Mouse (Mus musculus) heart, adult 2 months (tissue): Measurements from ENCODE around the gene Olfm2. TPM values are rescaled to one million over a fixed set of nuclear protein-coding genes. Genes with fewer than 3 reads are reported as not detected.

ENCODE experiments used
- DNase-seq, 2 experiments: peaks; one replicate each; pipeline ENCODE4 v3.0.0; 2021
- H3K27ac ChIP-seq: fragments of 200-600 bp; 2 replicates; pipeline ENCODE4 v1.8.1; 2022
- H3K27me3 ChIP-seq: fragments of 200-500 bp; 2 replicates; pipeline ENCODE4 v1.6.1; 2012; ENCODE audit warnings: mild to moderate bottlenecking, low read length, inconsistent platforms, mixed read lengths; ENCODE audit not compliant: control insufficient read depth, insufficient read depth
- H3K36me3 ChIP-seq: fragments of 200-500 bp; 2 replicates; pipeline ENCODE4 v1.6.1; 2012; ENCODE audit warnings: low read length, inconsistent platforms; ENCODE audit not compliant: control insufficient read depth, insufficient read depth
- H3K4me1 ChIP-seq: fragments of 200-500 bp; 2 replicates; pipeline ENCODE4 v1.6.1; 2011; ENCODE audit warnings: low read length; ENCODE audit not compliant: control insufficient read depth, insufficient read depth
- H3K4me3 ChIP-seq: fragments of 200-600 bp; 2 replicates; pipeline ENCODE4 v1.8.1; 2022
- H3K79me2 ChIP-seq: fragments of 200-500 bp; replicated peaks from 2 replicates; pipeline ENCODE4 v1.6.1; 2012; ENCODE audit warnings: mild to moderate bottlenecking, inconsistent platforms, low read length, moderate library complexity, mixed read lengths; ENCODE audit not compliant: control insufficient read depth, insufficient read depth
- H3K9ac ChIP-seq: fragments of 200-500 bp; 2 replicates; pipeline ENCODE4 v1.6.1; 2012; ENCODE audit warnings: low read depth, mild to moderate bottlenecking, control low read depth, inconsistent platforms, low read length, mixed read lengths
- CTCF ChIP-seq: fragments of 200-600 bp; IDR thresholded peaks from 2 replicates; pipeline ENCODE4 v1.8.1; 2022; ENCODE audit warnings: antibody characterized with exemption, mild to moderate bottlenecking, moderate library complexity
- EP300 ChIP-seq: fragments of 200-500 bp; IDR thresholded peaks from 2 replicates; pipeline ENCODE4 v1.6.1; 2011; ENCODE audit warnings: low read depth, low read length, control low read depth; ENCODE audit not compliant: insufficient read depth
- POLR2A ChIP-seq: fragments of 200-500 bp; IDR thresholded peaks from 2 replicates; pipeline ENCODE4 v1.6.1; 2011; ENCODE audit warnings: mild to moderate bottlenecking, low read depth, low read length, control low read depth; ENCODE audit not compliant: insufficient read depth
- WGBS: fragments of 180-500 bp; shearing (Covaris S2); methylation state at CpG from one replicate; pipeline ENCODE4 v1.1.7; 2018; 5-methylcytosine and 5-hydroxymethylcytosine counted together
- intact Hi-C: fragments of 180-260 bp; cut with DNase I; formaldehyde crosslinking; loops from one replicate; pipeline ENCODE4 v1.15.1; 2025
- polyA plus RNA-seq: library from polyadenylated mRNA; depleted of rRNA; stranded (reverse); fragments of >200 nt; gene quantifications from 2 replicates; pipeline ENCODE4 v1.2.3, GENCODE M21; 2012; rRNA removed
- total RNA-seq, 2 experiments: library from RNA; stranded (reverse); gene quantifications; 2 replicates each; pipeline ENCODE4 v1.2.3; 2021

Gene Olfm2
- total and polyA plus RNA-seq, 3 experiments: 0.13 to 0.31 TPM; not detected in 1

DNA sequence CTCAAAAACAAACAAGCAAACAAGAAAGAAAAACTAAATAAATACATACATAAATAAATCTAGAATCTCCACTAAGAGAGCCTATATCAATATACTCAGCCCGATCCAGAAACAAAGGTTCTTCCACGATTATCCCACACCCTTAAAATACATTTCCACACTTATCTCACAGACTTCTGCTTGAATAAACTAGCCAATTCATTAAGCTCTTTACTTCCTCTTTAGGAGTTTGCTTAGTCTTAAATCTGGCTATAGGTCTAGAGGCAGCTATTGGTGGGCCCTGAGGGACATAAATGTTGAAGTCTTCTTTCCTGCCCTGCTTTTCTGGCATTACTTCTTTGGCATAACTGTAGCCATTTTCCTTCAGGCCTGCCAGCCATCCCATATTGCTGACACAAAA is 114.8 kb downstream of the Olfm2 start:
- DNase-seq: no peak
- H3K4me3 ChIP-seq: no peak overlapping the region
- H3K9ac ChIP-seq: no peak overlapping the region
- H3K36me3 ChIP-seq: no peaks in the 10 kb centered on the region
- TF ChIP-seq CTCF (no peak), POLR2A (no peak), EP300 (no peak)
- no peaks in the 10 kb centered on the region; the same call in 1 of the 2 replicates for H3K4me1 ChIP-seq
- H3K27me3 ChIP-seq: no peaks in the 10 kb centered on the region
- intact Hi-C loops: no loop called here
- no peaks in the 10 kb centered on the region; the same call in 1 of the 2 replicates for H3K79me2 ChIP-seq
- 85% methylated on average over 2 of the region's 2 CpGs for WGBS
- no peak overlapping the region for H3K27ac ChIP-seq

Other genes starting within 250 kb of the Olfm2 start
- 10 to 100 TPM; 23.3 to 23.8 TPM for gene Zfp266, start 224.9 kb downstream of the Olfm2 start, total RNA-seq
- gene Zfp266, start 224.9 kb downstream of the Olfm2 start, polyA plus RNA-seq: 6.0 and 10.6 TPM in 2 replicates
- 1 to 10 TPM; 4.7 to 5.1 TPM for gene Zfp846, start 165.1 kb downstream of the Olfm2 start, total RNA-seq
- gene Zfp846, start 165.1 kb downstream of the Olfm2 start, polyA plus RNA-seq: 1.4 and 3.5 TPM in 2 replicates
- gene Ubl5, start 103.5 kb downstream of the Olfm2 start, total RNA-seq: 100 to 1,000 TPM; 233 to 269 TPM
- 275 and 362 TPM in 2 replicates for gene Ubl5, start 103.5 kb downstream of the Olfm2 start, polyA plus RNA-seq
- 10 to 100 TPM in 1 of 2 experiments, 1 to 10 TPM in 1; 8.8 to 10.3 TPM for gene Fbxl12, start 101.6 kb downstream of the Olfm2 start, total RNA-seq
- gene Fbxl12, start 101.6 kb downstream of the Olfm2 start, polyA plus RNA-seq: 16.6 and 17.9 TPM in 2 replicates
- 10 to 100 TPM; 17.8 to 18.6 TPM for gene Pin1, start 94.3 kb downstream of the Olfm2 start, total RNA-seq
- gene Pin1, start 94.3 kb downstream of the Olfm2 start, polyA plus RNA-seq: 18.8 and 20.8 TPM in 2 replicates
- 10 to 100 TPM in 1 of 2 experiments, 1 to 10 TPM in 1; 7.0 to 19.7 TPM for gene Col5a3, start 68.7 kb upstream of the Olfm2 start, total RNA-seq
- gene Col5a3, start 68.7 kb upstream of the Olfm2 start, polyA plus RNA-seq: 11.6 and 13.5 TPM in 2 replicates
- not detected for gene Rdh8, start 72.2 kb upstream of the Olfm2 start, total RNA-seq
- gene Rdh8, start 72.2 kb upstream of the Olfm2 start, polyA plus RNA-seq: not detected in 2 replicates
- gene A230050P20Rik, start 122.3 kb upstream of the Olfm2 start, total RNA-seq: 1 to 10 TPM; 3.9 to 4.3 TPM
- gene A230050P20Rik, start 122.3 kb upstream of the Olfm2 start, polyA plus RNA-seq: 16.4 and 21.2 TPM in 2 replicates
- gene Angptl6, start 133.4 kb upstream of the Olfm2 start, total RNA-seq: 1 to 10 TPM; 3.9 to 4.0 TPM
- 4.0 and 5.4 TPM in 2 replicates for gene Angptl6, start 133.4 kb upstream of the Olfm2 start, polyA plus RNA-seq
- 1 to 10 TPM; 5.9 to 6.7 TPM for gene Ppan, start 141.8 kb upstream of the Olfm2 start, total RNA-seq
- 11.9 and 18.8 TPM in 2 replicates for gene Ppan, start 141.8 kb upstream of the Olfm2 start, polyA plus RNA-seq
- gene Eif3g, start 152.3 kb upstream of the Olfm2 start, total RNA-seq: 100 to 1,000 TPM; 101 to 113 TPM
- gene Eif3g, start 152.3 kb upstream of the Olfm2 start, polyA plus RNA-seq: 69.6 and 69.9 TPM in 2 replicates
- gene Dnmt1, start 213.5 kb upstream of the Olfm2 start, total RNA-seq: 10 to 100 TPM; 11.1 to 11.6 TPM
- gene Dnmt1, start 213.5 kb upstream of the Olfm2 start, polyA plus RNA-seq: 9.1 and 11.7 TPM in 2 replicates
- gene S1pr2, start 230.4 kb upstream of the Olfm2 start, total RNA-seq: 1 to 10 TPM; 2.8 to 3.2 TPM
- gene S1pr2, start 230.4 kb upstream of the Olfm2 start, polyA plus RNA-seq: 4.2 and 6.1 TPM in 2 replicates